Mouse (Mus musculus) heart, embryonic 13.5 days (tissue): Measurements from ENCODE around the gene Scgb1b11. TPM values are rescaled to one million over a fixed set of nuclear protein-coding genes. Genes with fewer than 3 reads are reported as not detected.
"Not testable (repeated sequence)": the region's sequence is repeated elsewhere in the genome, so short reads cannot be mapped to it uniquely, and the experiment has no call there.

Source experiments
- ATAC-seq: fragments of 200-750 bp; cut with Nextera tagmentation; 2 replicates; pipeline ENCODE4 v1.8.0; 2017; ENCODE audit warnings: moderate TSS enrichment; ENCODE audit not compliant: insufficient number of reproducible peaks, low FRiP score, low TSS enrichment; ENCODE audit errors: extremely low read depth
- H3K27ac ChIP-seq: fragments of 300-500 bp; sonication (generic); replicated peaks from 2 replicates; pipeline ENCODE4 v1.5.1; 2015; ENCODE audit warnings: moderate library complexity, mild to moderate bottlenecking, inconsistent platforms
- H3K27me3 ChIP-seq: fragments of 300-500 bp; sonication (generic); replicated peaks from 2 replicates; pipeline ENCODE4 v1.6.1; 2015; ENCODE audit warnings: mild to moderate bottlenecking, inconsistent platforms
- H3K36me3 ChIP-seq: fragments of 300-500 bp; sonication (generic); 2 replicates; pipeline ENCODE4 v1.6.1; 2015; ENCODE audit warnings: mild to moderate bottlenecking, inconsistent platforms
- H3K4me1 ChIP-seq: fragments of 300-500 bp; sonication (generic); 2 replicates; pipeline ENCODE4 v1.6.1; 2015; ENCODE audit warnings: inconsistent platforms
- H3K4me2 ChIP-seq: fragments of 300-500 bp; sonication (generic); 2 replicates; pipeline ENCODE4 v1.6.1; 2015; ENCODE audit warnings: inconsistent platforms, mild to moderate bottlenecking, moderate library complexity
- H3K4me3 ChIP-seq: fragments of 300-500 bp; sonication (generic); 2 replicates; pipeline ENCODE4 v1.5.1; 2015; ENCODE audit warnings: moderate library complexity, mild to moderate bottlenecking, inconsistent platforms
- H3K9ac ChIP-seq: fragments of 300-500 bp; sonication (generic); 2 replicates; pipeline ENCODE4 v1.6.1; 2015; ENCODE audit warnings: inconsistent platforms, mild to moderate bottlenecking, moderate library complexity
- H3K9me3 ChIP-seq: fragments of 300-500 bp; sonication (generic); 2 replicates; pipeline ENCODE4 v1.6.1; 2016; ENCODE audit warnings: inconsistent platforms
- WGBS: fragments of 180-500 bp; shearing (Covaris S2); methylation state at CpG from one replicate; pipeline ENCODE4 v1.1.7; 2015; ENCODE audit warnings: mixed read lengths; 5-methylcytosine and 5-hydroxymethylcytosine counted together
- polyA plus RNA-seq: library from polyadenylated mRNA; unstranded; fragments of >200 nt; fragmentation: Nextera tagmentation; extraction: Ambion mirVana; gene quantifications from 2 replicates; pipeline ENCODE4 v1.2.1, GENCODE M21; 2015

Gene Scgb1b11
- not detected in 2 replicates for polyA plus RNA-seq

DNA sequence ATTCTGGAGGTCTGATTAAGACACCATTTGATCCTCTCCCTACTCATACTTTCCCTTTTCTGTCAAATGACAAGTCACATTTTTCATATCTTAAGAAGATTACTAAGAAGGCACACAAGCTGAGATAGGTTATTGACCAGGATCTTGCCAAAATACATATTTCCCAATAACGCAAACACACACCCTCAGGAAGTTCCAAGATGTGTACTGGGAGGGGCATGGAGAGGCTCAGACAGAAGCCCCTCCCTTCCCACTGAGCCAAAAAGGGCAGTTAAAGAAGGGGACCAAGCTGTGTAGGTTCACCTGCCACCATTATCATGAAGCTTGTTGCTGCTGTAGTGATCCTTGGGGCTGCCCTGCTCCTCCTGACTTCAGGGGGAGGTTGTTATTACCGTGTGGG is at the start of gene Scgb1b11:
Gene Scgb1b11, plus strand, starts transcription at position 301 of the 400 bp plus-strand sequence.
- not testable (repeated sequence) for H3K4me1 ChIP-seq, H3K4me2 ChIP-seq, H3K9me3 ChIP-seq, H3K36me3 ChIP-seq, ATAC-seq, H3K4me3 ChIP-seq, H3K27ac ChIP-seq, H3K27me3 ChIP-seq, H3K9ac ChIP-seq
- WGBS, result no CpG with 5 or more reads among the region's 2 CpGs

DNA sequence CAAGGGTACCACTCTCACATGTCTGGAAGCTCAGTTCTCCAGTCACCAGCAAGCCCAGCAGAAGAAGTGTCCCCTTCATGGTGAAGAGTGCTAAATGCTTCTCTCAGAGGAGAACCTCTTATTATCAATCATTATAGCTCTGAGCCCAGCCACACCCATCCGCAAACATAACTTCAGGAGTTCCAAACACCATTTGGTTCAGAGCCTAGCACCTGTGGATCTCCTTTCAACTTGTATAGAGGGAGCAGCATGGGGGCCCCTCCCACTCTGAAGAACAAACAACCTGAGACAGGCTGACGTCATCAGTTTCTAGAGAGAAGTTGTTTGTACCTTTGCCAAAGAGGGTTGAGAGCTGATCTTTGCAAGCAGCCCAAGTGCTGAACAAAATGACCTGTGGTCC is 11.6 kb upstream of the Scgb1b11 start, which contains the start of gene Scgb2b11:
Gene Scgb2b11, minus strand, starts transcription at position 101 of the 400 bp plus-strand sequence.
- not testable (repeated sequence) for H3K36me3 ChIP-seq, H3K27ac ChIP-seq, H3K4me1 ChIP-seq, ATAC-seq, H3K27me3 ChIP-seq, H3K9me3 ChIP-seq, H3K9ac ChIP-seq, H3K4me3 ChIP-seq, H3K4me2 ChIP-seq
- 55% methylated on average over 2 of the region's 2 CpGs for WGBS

Other genes with a start within 250 kb of the Scgb1b11 start
- gene Scgb1b10, start 122.0 kb upstream of the Scgb1b11 start, polyA plus RNA-seq, result not detected in 2 replicates
- not detected in 2 replicates for gene Scgb2b11, start 11.7 kb upstream of the Scgb1b11 start, polyA plus RNA-seq
- not detected in 2 replicates for gene Scgb2b12, start 104.4 kb downstream of the Scgb1b11 start, polyA plus RNA-seq
- gene Scgb1b12, start 111.3 kb downstream of the Scgb1b11 start, polyA plus RNA-seq, result not detected in 2 replicates
- not detected in 2 replicates for gene Scgb1b29, start 218.7 kb downstream of the Scgb1b11 start, polyA plus RNA-seq